Mouse (Mus musculus) left cerebral cortex, adult 2 months (tissue): ENCODE measurements around the gene 4931428L18Rik. TPM values are rescaled to one million over a fixed set of nuclear protein-coding genes. Genes with fewer than 3 reads are reported as not detected.

Experiments
- DNase-seq, 2 experiments: peaks; one replicate each; pipeline ENCODE4 v3.0.0; 2021 to 2022; ENCODE audit warnings: low spot score in 2 of 2, mixed read lengths in 1 of 2; ENCODE audit errors: extremely low spot score in 1 of 2
- H3K27ac ChIP-seq: fragments of 200-600 bp; 2 replicates; pipeline ENCODE4 v1.8.1; 2022
- H3K4me3 ChIP-seq: fragments of 200-600 bp; 2 replicates; pipeline ENCODE4 v1.8.1; 2022
- CTCF ChIP-seq: fragments of 200-600 bp; IDR thresholded peaks from 2 replicates; pipeline ENCODE4 v1.8.1; 2022; ENCODE audit warnings: antibody characterized with exemption, mild to moderate bottlenecking, moderate library complexity
- intact Hi-C: fragments of 180-260 bp; cut with DNase I; formaldehyde crosslinking; loops from one replicate; pipeline ENCODE4 v1.15.1; 2025
- total RNA-seq, 2 experiments: library from RNA; stranded (reverse); gene quantifications; 2 replicates each; pipeline ENCODE4 v1.2.3; 2021

The 4931428L18Rik gene
- total RNA-seq, 2 experiments from 2014 or later = not detected

GRCm38 (mm10) chr1:30949710-30950455, 272.6 kb downstream of the 4931428L18Rik start:
- intact Hi-C loops = loop anchor here (1.0 to 10.0 kb wide), 5 partner anchors 76 to 205 kb away; no protein-coding TSS in a partner anchor
- Histone ChIP-seq H3K27ac (peak overlapping the region; percentile 96), H3K4me3 (peak overlapping the region; percentile 71)
- TF ChIP-seq CTCF = no peak; the same call in none of the 2 replicates
- DNase-seq = peak; percentile 96 to 97

- Histone ChIP-seq H3K4me3 (peak overlapping the region; percentile 71), H3K27ac (peak overlapping the region; percentile 94)
- intact Hi-C loops = loop anchor here (1.0 to 10.0 kb wide), 5 partner anchors 75 to 206 kb away; no protein-coding TSS in a partner anchor
- TF ChIP-seq CTCF = no peak
- peak; percentile 50 to 61 for DNase-seq
Observed at GRCm38 (mm10) chr1:30948950-30949639, 273.4 kb downstream of the 4931428L18Rik start.

GRCm38 (mm10) chr1:30948361-30948949, 274.0 kb downstream of the 4931428L18Rik start:
- TF ChIP-seq CTCF = peak; percentile 56
- H3K27ac ChIP-seq = peak overlapping the region; percentile 94
- peak overlapping the region; percentile 71 for H3K4me3 ChIP-seq
- intact Hi-C loops = loop anchor here (2.0 to 10.0 kb wide), 4 partner anchors 144 to 206 kb away; no protein-coding TSS in a partner anchor
- no peak for DNase-seq

Other genes starting within 250 kb of the 4931428L18Rik start
- not detected for gene AC153137.1, start 244.7 kb downstream of the 4931428L18Rik start, total RNA-seq
- not detected for gene Lgsn, start 46.3 kb downstream of the 4931428L18Rik start, total RNA-seq
- not detected for gene Pih1d3, start 154 bp upstream of the 4931428L18Rik start, total RNA-seq